8 mouse cellular contexts compared by ENCODE assay signal in genomic region chrX:157491145-157491935, GRCm38 (mm10). TPM values are rescaled to one million over a fixed set of nuclear protein-coding genes. Genes with fewer than 3 reads are reported as not detected.
DNase-seq lines count a peak whose midpoint lies in the region; ATAC-seq and TF ChIP-seq lines count a peak whose summit lies in the region.

No protein-coding gene starts in this region.

- no peaks in the 10 kb centered on the region for H3K9me3 ChIP-seq in embryonic facial prominence, embryonic 13.5 days
- no peaks in the 10 kb centered on the region for H3K9me3 ChIP-seq in heart, postnatal 0 days (replicated peaks; ENCODE audit: control insufficient read depth, low read length)

- peak overlapping the region; percentile 58 for H3K4me2 ChIP-seq in embryonic facial prominence, embryonic 13.5 days
- H3K4me2 ChIP-seq in heart, postnatal 0 days (ENCODE audit: low read depth, low read length) = peak overlapping the region; percentile 74

- H3K4me3 ChIP-seq in embryonic facial prominence, embryonic 13.5 days = peak overlapping the region; percentile 62
- H3K4me3 ChIP-seq in heart, postnatal 0 days (ENCODE audit: low read depth, low read length) = peak overlapping the region; percentile 68

- DNase-seq in CD8-positive naive resting alpha-beta T cell, adult 2 months (ENCODE audit: low read depth in 2 of 2, low spot score in 2 of 2) = peak; percentile 8 to 24
- DNase-seq in adrenal gland, postnatal 10 days = peak; percentile 27
- no peak for DNase-seq in heart, postnatal 0 days (ENCODE audit: low spot score)
- peak; percentile 4 for DNase-seq in layer of hippocampus, adult 9-11 months
- DNase-seq in lung, postnatal 36 days = peak; percentile 22
- DNase-seq in right cerebral cortex, adult 18-20 months = peak; percentile 30
- peak; percentile 9 for DNase-seq in urinary bladder, postnatal 14 days (ENCODE audit: low spot score)

- no peak for TF ChIP-seq CTCF in heart, postnatal 0 days (IDR thresholded peaks at IDR 0.05; ENCODE audit: low read depth)

- peaks cover 6% of the 10 kb centered on the region; the same call in 1 of the 2 replicates for H3K27me3 ChIP-seq in embryonic facial prominence, embryonic 13.5 days
- no peaks in the 10 kb centered on the region for H3K27me3 ChIP-seq in heart, postnatal 0 days (ENCODE audit: control insufficient read depth, insufficient read depth, low read length)

- TF ChIP-seq EP300 in heart, postnatal 0 days (IDR thresholded peaks at IDR 0.05; ENCODE audit: low read depth) = no peak

- peaks cover 5% of the 10 kb centered on the region; the same call in 1 of the 2 replicates for H3K4me1 ChIP-seq in embryonic facial prominence, embryonic 13.5 days
- H3K4me1 ChIP-seq in heart, postnatal 0 days (ENCODE audit: control insufficient read depth, insufficient read depth) = no peaks in the 10 kb centered on the region

- no peaks in the 10 kb centered on the region for H3K36me3 ChIP-seq in embryonic facial prominence, embryonic 13.5 days
- no peaks in the 10 kb centered on the region for H3K36me3 ChIP-seq in heart, postnatal 0 days (replicated peaks; ENCODE audit: control insufficient read depth, insufficient read depth, low read length)

- ATAC-seq in embryonic facial prominence, embryonic 13.5 days (ENCODE audit: insufficient number of reproducible peaks, insufficient read depth, low FRiP score, low TSS enrichment, low read depth) = 0 out of 2 replicates have a peak, but pooled peaks have one; percentile 11
- peak; percentile 77 for ATAC-seq in heart, postnatal 0 days (ENCODE audit: insufficient read depth, low read depth)

- H3K27ac ChIP-seq in embryonic facial prominence, embryonic 13.5 days = peak overlapping the region; percentile 73
- H3K27ac ChIP-seq in heart, postnatal 0 days (ENCODE audit: low read depth) = peak overlapping the region; percentile 79

- 29% methylated on average over 73 of the region's 104 CpGs for WGBS in embryonic facial prominence, embryonic 13.5 days
- WGBS in heart, postnatal 0 days = 30% methylated on average over 63 of the region's 104 CpGs

- H3K9ac ChIP-seq in embryonic facial prominence, embryonic 13.5 days = peak overlapping the region; percentile 78
- H3K9ac ChIP-seq in heart, postnatal 0 days (replicated peaks; ENCODE audit: low read depth, low read length) = peak overlapping the region; percentile 74

RNA-seq across cellular contexts. Expression of gene Sms, which starts 0.7 kb away (rescaled TPM):
- 10 to 100 TPM; 14.9 to 22.7 TPM for total RNA-seq in adrenal gland, postnatal 10 days (2021)
- polyA plus RNA-seq in embryonic facial prominence, embryonic 13.5 days (2015; fragmentation: Nextera tagmentation; extraction: Ambion mirVana) = 46.6 and 65.5 TPM in 2 replicates
- total RNA-seq in heart, postnatal 0 days (2014; rRNA removed; ENCODE audit: low replicate concordance) = 43.4 and 55.3 TPM in 2 replicates
- 49.2 and 49.3 TPM in 2 replicates for polyA plus RNA-seq in heart, postnatal 0 days (2015; fragmentation: Nextera tagmentation; extraction: Ambion mirVana)
